Mouse (Mus musculus): ENCODE data around the gene Asmt.

DNA sequence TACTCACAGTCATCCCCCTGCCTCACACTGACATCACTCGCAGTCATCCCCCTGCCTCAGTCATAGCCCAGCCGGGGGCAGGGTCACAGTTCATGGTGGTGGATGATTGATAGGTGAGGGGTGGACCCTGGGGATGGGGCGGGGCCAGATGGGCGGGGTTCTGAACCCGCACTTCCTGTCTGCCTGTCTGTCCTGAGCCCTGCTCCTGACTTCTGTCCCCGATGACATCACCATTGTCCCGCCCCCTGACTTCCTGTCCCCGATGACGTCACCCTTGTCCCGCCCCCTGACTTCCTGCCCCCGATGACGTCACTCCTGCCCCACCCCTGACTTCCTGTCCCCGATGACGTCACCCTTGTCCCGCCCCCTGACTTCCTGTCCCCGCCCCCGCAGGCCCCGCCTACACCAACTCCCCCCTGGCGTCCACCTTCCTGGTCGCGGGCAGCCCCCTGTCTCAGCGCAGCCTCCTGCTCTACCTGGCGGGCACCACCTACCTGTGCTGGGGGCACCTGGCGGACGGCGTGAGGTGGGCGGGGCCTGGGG lies 1.9 kb downstream of the Asmt start:
- TF ChIP-seq CTCF (IDR thresholded peaks at IDR 0.05; ENCODE audit: borderline replicate concordance, extremely low read depth, insufficient read depth, insufficient read length) (no peak), POLR2A (IDR thresholded peaks at IDR 0.05; ENCODE audit: borderline replicate concordance, extremely low read depth, insufficient read depth, insufficient read length, poor library complexity, severe bottlenecking) (no peak)

Measured in brain, embryonic 14.5 days (tissue).